Mouse (Mus musculus) splenic B cell, adult 2 months (primary cell): ENCODE results near the gene Vpreb3.

Experiments
- DNase-seq: peaks from one replicate; pipeline ENCODE4 v3.0.0-alpha.2; 2011; ENCODE audit warnings: low read depth, low spot score
- H3K27me3 ChIP-seq: 2 replicates; pipeline ENCODE4 v1.6.1; 2012; ENCODE audit warnings: mild to moderate bottlenecking, low read length, moderate library complexity, mixed read lengths; ENCODE audit not compliant: control insufficient read depth, poor library complexity, insufficient read depth, severe bottlenecking
- H3K36me3 ChIP-seq: 2 replicates; pipeline ENCODE4 v1.6.1; 2012; ENCODE audit warnings: mild to moderate bottlenecking, low read length, moderate library complexity, mixed read lengths; ENCODE audit not compliant: control insufficient read depth, poor library complexity, insufficient read depth, severe bottlenecking

Vpreb3 gene

GRCm38 (mm10) chr10:75940520-75940919 lies 2.3 kb upstream of the Vpreb3 start, which contains the start of gene Gm867:
Gm867 (minus strand) TSS chr10:75940672.
- H3K36me3 ChIP-seq, result no peaks in the 10 kb centered on the region
- DNase-seq, result no peak
- no peaks in the 10 kb centered on the region for H3K27me3 ChIP-seq

- Histone ChIP-seq H3K36me3 (no peaks in the 10 kb centered on the region), H3K27me3 (no peaks in the 10 kb centered on the region)
- no peak for DNase-seq
Observed at GRCm38 (mm10) chr10:75941042-75941824, 1.6 kb upstream of the Vpreb3 start.

GRCm38 (mm10) chr10:75944066-75944772 lies 1.4 kb downstream of the Vpreb3 start:
- no peaks in the 10 kb centered on the region for H3K36me3 ChIP-seq

GRCm38 (mm10) chr10:75945213-75945612 lies 2.4 kb downstream of the Vpreb3 start:
- Histone ChIP-seq H3K27me3 (no peaks in the 10 kb centered on the region), H3K36me3 (no peaks in the 10 kb centered on the region)
- no peak for DNase-seq

More at GRCm38 (mm10) chr10:75944066-75944772, 1.4 kb downstream of the Vpreb3 start:
- DNase-seq, result no peak
- no peaks in the 10 kb centered on the region for H3K27me3 ChIP-seq

GRCm38 (mm10) chr10:75945896-75946295 lies 3.0 kb downstream of the Vpreb3 start:
- no peaks in the 10 kb centered on the region for H3K36me3 ChIP-seq
- H3K27me3 ChIP-seq, result no peaks in the 10 kb centered on the region
- DNase-seq, result no peak

- DNase-seq, result peak; percentile 60
- H3K36me3 ChIP-seq, result no peaks in the 10 kb centered on the region
- H3K27me3 ChIP-seq, result no peaks in the 10 kb centered on the region
Observed at GRCm38 (mm10) chr10:75948079-75948478, 5.2 kb downstream of the Vpreb3 start.

GRCm38 (mm10) chr10:75949053-75950045 lies 6.5 kb downstream of the Vpreb3 start:
- H3K36me3 ChIP-seq, result no peaks in the 10 kb centered on the region
- H3K27me3 ChIP-seq, result no peaks in the 10 kb centered on the region
- peak; percentile 89 for DNase-seq

GRCm38 (mm10) chr10:75950791-75951210 lies 7.9 kb downstream of the Vpreb3 start:
- peak; percentile 64 for DNase-seq
- H3K27me3 ChIP-seq, result no peaks in the 10 kb centered on the region
- H3K36me3 ChIP-seq, result no peaks in the 10 kb centered on the region

GRCm38 (mm10) chr10:75951424-75952050 lies 8.7 kb downstream of the Vpreb3 start:
- Histone ChIP-seq H3K36me3 (no peaks in the 10 kb centered on the region), H3K27me3 (no peaks in the 10 kb centered on the region)
- peak; percentile 83 for DNase-seq

- H3K27me3 ChIP-seq, result no peaks in the 10 kb centered on the region
- no peaks in the 10 kb centered on the region for H3K36me3 ChIP-seq
- peak; percentile 38 for DNase-seq
Observed at GRCm38 (mm10) chr10:75954381-75954811, 11.5 kb downstream of the Vpreb3 start, which contains the start of gene Gm5134. Gm5134 (plus strand) TSS chr10:75954514.

GRCm38 (mm10) chr10:75973846-75974245 lies 31.0 kb downstream of the Vpreb3 start:
- Histone ChIP-seq H3K36me3 (no peaks in the 10 kb centered on the region), H3K27me3 (no peaks in the 10 kb centered on the region)
- DNase-seq, result no peak

- DNase-seq, result peak; percentile 75
- Histone ChIP-seq H3K36me3 (no peaks in the 10 kb centered on the region), H3K27me3 (no peaks in the 10 kb centered on the region)
Observed at GRCm38 (mm10) chr10:75975216-75975615, 32.4 kb downstream of the Vpreb3 start.

GRCm38 (mm10) chr10:75978119-75978834 lies 35.4 kb downstream of the Vpreb3 start:
- no peaks in the 10 kb centered on the region for H3K27me3 ChIP-seq
- peak; percentile 44 for DNase-seq
- H3K36me3 ChIP-seq, result no peaks in the 10 kb centered on the region
